Mouse (Mus musculus) forelimb bud, embryonic 11.5 days (tissue): ENCODE results near the gene Samd7.

Experiments
- DNase-seq: peaks from one replicate; pipeline ENCODE4 v3.0.0-alpha.2; 2012; ENCODE audit warnings: low read depth, low spot score

Gene Samd7

DNA sequence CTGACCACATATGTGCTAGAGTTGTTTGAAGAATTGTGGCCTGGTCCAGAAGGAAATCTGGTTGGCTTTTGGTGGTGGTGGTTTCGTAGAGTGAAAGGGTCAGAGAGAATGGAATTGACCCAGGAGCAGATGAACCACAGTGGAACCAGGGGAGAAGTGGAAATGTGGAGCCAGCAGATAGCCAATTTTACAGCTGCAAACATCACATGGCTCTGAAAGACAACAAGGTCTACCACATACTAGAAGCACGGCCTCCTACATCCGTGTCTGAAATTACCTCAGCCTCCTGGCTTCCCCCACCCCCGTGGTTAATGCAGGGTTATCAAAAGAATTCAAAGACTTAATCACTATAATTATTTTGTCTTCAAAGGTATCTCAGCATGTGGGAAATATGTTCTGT is 18.8 kb downstream of the Samd7 start:
- DNase-seq, result no peak

DNA sequence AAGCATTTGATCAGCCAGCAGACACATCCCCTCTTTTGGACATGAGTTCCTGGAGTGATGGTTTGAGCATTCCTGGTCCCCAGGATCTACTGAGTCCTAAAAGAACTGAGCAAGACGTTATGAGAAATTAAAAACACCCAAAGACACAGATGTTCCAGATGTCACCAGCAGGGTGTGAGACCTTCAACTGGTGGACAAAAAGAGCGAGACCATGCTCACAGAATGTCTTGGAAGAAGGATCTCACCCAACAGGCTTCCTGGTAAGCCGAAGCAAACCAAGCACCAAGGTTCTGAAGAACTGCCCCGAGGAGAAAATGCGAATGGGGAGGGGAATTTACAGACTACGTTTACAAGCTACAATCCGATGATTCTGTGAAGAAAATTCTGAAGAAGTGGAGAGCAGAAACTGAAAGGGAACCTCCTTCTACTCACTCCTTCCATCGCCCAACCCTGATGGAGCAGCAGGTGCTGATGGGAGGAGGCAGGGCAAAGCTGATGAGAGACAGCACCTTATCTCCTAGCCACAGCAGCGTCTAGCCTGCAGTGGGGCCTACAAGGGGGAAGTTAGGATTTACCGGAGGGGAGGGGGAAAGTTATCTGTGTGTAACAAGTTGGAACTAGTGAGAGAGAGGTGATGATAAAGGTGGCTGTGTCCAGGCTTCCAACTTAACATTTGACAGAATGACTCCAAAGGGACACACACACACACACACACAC is 19.4 kb downstream of the Samd7 start:
- DNase-seq, result peak; percentile 7

DNA sequence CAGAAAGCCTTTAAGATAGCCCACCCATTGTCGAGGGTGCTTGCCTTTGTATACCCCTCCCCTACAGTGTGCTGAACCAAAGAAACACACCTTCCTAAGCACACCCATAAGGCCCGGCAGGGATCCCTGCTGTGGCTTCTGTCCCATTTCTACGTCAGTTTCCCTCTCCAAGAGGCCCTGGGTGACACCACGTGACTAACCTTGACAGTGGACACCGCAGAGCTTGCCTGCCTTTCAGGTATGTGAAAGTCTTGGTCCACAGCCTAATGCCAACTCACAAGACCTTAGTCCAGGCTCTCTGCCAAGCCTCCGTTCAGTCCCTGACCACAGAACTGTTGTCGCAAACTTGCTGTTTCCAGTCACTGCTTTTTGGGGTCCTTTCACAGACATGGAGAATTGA is 20.1 kb downstream of the Samd7 start:
- DNase-seq, result no peak

DNA sequence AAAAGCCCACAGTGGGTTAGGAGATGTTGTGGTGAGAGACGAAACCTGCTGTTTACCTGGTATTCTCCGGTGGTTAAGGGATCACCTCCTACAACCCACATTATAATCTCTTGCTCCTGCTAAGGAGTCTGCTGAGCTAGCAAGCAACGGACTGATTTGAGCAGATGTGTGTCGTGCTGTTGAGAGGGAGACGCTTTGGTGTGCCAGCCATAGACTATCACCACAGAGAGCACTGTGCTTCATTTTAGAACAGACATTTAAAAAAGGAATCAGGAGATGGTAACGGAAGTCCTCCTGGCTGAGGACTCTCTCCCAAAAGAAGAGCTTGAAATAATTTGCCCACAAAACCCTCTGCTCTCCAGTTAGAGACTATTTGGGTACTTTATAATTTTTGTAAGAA is 21.2 kb downstream of the Samd7 start:
- DNase-seq, result no peak

DNA sequence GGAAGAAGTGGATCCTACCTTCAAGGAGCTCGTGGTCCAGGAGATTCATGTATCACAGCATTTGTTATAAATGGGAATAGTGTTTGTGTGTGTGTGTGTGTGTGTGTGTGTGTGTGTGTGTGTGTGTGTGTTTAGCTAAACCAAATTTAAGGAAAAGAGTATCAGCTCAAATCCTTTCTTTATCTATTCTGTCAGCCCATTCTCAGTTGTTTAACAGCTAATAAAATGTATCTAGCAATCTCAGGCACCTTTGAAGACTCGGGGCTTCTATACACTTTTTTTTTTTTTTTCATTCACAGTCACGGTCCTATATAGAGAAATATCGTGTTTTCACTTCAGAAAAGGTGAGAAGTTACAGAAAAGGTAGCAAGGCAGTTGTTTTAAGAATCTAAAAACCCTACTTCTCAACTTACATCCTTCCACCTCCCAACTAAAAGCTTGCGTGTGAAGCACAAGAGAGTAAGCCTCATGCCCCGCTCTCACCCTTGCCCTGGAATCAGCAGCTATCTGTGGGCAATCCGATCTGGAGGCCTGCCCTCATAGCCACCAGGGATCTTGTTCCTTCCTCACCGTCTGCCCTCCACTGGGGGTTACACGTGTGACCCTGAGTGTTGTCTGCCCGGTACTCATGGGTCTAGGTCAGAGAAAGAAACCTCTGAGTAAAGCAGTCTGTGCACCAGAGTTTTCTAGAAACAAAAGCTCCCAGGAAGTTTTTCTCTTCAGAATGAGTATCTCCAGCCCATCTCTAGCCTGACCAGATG is 23.8 kb downstream of the Samd7 start:
- DNase-seq, result no peak

DNA sequence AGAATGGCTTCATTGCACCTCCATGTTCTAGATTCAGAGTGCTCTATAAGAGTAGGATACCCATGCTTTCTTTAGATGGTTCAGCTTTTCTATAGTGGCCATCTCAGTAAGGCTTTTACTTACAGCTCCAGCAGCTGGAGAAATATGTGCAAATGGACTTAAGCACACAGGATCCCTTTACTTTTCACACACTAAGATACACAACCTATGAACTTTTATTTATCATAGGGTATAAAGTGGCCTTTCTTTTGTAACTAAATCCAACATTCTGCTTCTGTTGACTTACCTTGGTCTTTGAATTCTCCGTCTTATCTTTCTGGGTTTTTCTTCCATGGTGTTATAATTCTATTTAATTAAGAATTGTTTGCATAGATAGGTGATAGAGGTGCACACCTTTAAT is 25.5 kb downstream of the Samd7 start:
- no peak for DNase-seq

DNA sequence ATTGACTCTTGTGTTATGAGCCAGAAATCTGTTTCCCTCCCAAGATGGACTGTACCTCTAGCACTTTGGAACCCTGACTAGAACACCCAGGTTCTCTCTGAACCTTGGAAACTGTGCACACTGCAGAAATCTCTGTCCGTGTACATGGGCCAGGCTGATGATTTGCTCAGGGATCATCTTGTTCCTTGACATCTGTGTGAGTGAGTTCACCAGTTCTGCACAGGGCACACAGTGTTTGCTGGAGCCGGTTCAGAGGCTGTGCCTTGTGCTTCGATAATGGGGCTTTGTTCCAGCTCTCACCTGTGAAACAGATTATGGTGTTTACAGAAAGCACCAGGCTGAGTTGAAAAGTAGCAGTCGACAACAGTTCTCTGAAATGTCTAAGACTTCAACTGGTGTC is 26.5 kb downstream of the Samd7 start:
- peak; percentile 8 for DNase-seq

DNA sequence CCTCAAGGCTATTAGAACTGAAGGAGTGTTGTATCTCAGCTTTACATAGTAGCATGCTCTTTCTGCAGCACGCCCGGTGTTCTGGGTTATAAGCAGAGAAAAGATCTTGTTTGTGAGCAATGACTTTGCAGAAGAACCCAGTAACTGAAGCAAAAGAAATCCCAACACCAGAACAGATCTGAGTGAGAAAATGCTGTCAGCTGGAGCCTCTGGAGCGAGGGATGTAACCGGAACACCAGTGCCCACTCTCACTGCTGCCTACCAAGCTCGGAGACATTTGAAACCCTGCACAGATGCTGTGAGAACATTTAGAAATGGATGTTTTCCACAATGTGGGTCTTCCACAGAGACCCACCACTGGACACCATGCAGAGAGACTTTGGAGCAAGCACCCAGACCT is 28.6 kb downstream of the Samd7 start:
- DNase-seq, result no peak

DNA sequence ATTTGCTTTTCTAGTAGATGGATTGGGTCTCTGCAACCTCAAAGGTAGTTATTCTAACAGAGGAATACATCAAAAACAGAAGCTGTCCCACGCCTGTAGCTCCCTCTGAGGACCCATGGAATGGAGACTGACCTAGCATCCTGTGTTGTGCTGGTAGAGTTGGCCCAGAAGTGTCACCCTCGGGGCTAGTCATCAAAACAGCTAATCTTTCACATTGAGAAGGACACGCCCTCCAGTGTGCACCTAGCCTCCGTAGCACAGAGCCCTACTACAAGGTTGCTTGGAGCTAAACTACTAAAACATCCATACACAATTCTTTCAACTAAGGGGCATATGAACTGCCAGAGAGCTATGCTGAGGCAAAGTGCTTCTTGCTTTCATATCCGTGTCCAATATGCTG is 31.9 kb downstream of the Samd7 start:
- DNase-seq, result no peak

DNA sequence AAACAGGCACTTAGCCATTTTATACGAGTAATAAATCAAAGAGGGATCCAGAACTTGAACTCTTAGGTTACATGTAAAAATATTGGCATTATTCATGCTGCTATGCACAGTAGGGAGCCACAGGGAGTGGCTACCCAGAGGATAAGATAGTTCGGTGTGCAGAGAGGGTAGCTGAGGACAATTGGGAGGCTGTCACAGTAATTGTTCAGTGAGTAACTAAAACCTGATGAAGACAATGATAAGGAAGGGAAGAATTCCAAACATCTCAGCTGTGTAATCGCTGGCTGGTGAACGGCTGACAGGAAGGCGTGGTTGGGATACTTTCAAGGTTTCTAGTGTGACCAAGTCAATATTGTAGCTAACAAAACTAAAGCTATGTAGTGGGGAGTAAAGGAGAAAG is 42.4 kb downstream of the Samd7 start:
- DNase-seq, result no peak

DNA sequence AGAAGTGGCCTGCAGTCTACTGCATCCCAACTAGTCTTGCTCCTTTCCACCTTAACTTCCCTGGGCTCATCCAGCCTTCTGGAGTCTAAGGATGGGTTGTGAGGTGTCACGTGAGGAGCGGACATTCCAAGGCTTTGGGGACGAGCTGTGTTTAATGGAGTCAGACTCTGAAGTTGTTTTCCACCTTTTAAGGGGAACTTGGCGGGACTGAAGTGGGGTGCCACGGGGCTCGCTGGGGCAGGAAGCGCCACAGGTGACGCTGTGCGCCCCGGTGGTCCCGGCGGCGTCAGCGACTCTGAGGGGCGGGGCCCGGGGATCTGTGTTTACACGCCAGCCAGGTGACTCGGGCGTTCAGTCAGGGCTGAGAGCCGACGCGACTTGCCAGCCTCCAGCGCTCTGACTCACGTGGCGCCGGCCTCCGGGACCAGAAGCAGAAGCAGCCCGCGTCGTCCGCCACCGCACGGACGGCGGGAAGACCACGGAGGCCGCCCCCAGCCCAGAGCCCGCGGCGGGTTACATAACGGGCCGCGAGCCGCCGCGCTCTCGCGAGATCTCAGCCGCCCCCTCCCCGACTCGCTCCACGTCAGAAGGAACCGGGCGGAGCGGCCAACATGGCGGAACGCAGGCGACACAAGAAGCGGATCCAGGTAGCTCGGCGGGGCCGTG is 46.8 kb downstream of the Samd7 start, which contains the start of gene Sec62:
Gene Sec62, plus strand, starts transcription at position 139 of the 666 bp plus-strand sequence.
- peak; percentile 90 for DNase-seq

DNA sequence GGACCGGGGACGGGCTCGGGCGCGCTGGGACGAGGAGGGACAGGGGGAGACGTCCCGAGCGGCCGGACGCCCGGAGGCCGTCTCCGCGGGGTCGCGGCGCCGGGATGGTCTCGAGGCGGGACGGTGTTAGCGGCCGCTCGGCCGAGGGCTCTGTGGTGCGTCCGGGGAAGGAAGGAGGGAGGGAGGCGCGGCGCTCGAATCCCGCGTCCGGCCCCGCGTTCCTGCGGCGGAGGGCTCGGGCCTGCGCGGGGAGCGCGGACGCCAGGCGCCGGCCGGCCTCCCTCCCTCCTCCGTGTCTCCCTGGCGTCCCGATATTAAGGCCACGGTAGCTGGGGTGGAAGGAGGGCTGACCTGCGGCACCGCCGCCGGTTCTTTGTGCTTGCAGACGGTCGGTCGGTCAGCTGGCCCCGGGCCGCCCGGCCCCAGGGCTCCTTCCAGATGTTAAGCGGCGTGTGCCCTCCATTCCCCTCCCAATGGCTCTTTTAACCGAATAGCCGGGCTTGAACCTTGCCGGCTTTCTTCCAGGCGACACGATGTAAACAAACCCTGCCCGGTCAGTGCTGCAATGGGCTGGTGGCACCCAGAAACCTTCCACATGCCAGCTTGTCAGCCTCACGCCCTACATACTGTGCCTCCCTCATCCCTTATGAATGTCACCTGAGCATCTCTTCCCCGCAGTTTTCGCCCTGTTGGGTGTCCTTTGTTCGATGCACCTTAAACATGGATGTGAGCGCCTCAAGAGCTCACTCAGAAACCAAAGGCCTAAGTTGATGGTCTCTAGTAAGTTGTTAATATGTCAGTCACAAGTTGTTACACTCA is 47.5 kb downstream of the Samd7 start:
- DNase-seq, result peak; percentile 36

DNA sequence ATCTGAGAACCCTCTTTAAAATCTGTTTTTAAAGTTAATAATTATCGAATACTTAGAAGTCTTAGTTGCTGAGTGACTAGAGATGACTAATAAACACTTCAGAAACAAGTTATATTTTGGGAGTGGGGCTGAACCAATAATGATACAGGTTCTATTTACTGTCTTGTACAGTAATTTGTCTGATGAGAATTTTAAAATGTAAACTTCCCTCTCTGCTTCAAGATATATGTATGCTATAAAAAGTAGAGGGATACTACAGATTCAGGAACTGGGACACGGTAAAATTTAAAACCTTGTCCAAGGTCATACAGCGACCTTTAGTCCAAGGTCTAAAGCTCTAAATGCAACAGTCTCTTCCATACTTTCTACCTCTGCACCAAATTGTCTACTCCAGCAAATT is 56.1 kb downstream of the Samd7 start:
- DNase-seq, result no peak

DNA sequence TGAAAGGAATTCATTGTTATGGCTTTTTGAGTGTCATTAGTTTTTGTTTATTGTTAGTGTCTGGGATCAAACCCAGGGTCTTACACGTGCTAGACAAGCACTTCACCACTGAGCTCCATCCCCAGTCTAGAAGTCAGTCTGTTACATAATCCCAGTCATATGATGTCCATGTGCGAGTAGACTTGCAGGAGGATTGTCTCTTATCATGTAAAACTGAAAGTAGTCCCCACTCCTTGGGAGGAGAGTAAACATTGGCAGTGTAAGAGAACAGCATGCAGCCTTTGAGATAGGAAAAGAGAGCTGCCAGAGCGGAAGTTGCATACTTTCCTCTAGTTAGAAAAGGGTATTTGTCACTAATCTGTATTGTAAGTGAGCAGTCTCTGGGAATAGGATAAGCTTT is 66.8 kb downstream of the Samd7 start:
- DNase-seq, result no peak
